Mouse (Mus musculus) cerebellum, adult 11-12 months (tissue): Measurements from ENCODE around the gene Sbno2.

Experiments used
- DNase-seq: peaks from one replicate; pipeline ENCODE4 v3.0.0; 2022

Sbno2 gene

DNA sequence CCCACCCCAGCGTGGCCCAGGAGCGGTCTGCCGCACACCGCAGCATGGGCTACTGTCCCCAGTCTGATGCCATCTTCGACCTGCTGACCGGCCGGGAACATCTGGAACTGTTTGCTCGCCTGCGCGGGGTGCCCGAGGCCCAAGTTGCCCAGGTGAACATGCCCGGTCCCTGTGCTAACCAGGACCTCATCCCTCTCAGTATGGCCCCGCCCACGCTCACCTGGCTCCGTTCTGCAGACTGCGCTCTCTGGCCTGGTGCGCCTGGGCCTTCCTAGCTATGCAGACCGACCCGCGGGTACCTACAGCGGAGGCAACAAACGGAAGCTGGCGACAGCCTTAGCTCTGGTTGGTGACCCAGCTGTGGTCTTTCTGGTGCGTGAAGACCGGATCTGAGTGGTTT lies 91.8 kb downstream of the Sbno2 start:
- DNase-seq = no peak

DNA sequence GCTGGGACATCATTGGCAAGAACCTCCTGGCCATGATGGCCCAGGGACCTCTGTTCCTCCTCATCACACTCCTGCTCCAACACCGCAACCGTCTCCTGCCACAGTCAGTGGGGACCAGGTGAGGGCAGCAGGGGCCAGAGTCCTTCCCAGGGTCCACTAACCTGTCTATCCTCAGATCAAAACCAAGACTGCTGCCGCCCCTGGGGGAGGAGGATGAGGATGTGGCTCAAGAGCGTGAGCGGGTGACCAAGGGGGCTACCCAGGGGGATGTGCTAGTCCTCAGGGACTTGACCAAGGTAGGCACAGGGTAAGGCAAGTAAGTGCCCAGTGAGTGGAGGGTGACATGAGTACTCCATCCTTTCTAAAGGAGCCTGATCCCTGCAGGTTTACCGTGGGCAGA lies 93.6 kb downstream of the Sbno2 start:
- no peak for DNase-seq
